Mouse (Mus musculus) layer of hippocampus, adult 8-10 months (tissue): ENCODE measurements around the gene Hdgf. TPM values are rescaled to one million over a fixed set of nuclear protein-coding genes. Genes with fewer than 3 reads are reported as not detected.

Experiments used
- DNase-seq, 2 experiments: peaks; one replicate each; pipeline ENCODE4 v3.0.0; 2022; ENCODE audit warnings: low spot score in 2 of 2
- total RNA-seq, 4 experiments: library from RNA; stranded (reverse); gene quantifications; 2 replicates each; pipeline ENCODE4 v1.2.4; 2022

The Hdgf gene
- total RNA-seq, 4 experiments from 2014 or later, result 137 to 145 (median 140) TPM

DNA sequence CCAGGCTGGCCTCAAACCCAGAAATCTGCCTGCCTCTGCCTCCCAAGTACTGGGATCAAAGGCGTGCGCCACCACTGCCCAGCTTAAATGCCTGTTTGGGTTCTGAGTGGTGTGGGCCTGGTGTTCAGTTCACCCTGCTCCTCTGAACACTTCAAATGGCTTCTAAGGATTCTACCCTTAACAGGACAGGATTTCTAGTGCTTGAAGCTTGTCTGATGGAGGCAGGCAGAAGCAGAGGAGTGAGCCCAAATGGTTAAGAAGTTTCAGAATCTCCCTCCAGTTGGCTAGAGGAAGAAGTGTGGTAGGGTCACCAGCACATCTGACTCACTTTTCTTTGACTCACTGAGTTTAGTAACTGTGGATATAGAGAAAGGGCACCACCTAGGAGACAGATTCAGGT lies 3.3 kb downstream of the Hdgf start:
- DNase-seq, result no peak

DNA sequence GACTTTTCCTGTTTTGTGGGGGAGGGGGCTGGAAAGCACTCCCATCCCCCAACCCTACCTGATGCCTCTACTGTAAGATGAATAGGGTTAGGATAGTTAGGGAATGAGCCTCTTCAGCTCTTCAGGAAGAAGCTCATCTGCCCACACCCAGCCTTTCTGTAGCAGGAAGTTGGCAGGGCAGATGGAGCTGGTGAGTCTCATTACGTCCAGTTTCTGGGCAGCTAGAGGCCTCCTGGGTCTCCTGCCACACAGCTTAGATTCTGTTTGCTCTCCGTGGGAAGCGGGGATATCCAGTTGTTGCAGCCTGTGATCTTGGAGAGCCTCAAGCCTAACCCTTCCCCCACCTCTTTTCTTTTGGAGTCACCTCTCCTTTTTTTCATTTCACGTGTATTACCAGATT lies 3.8 kb downstream of the Hdgf start:
- peak in 1 of 2 experiments; percentile 3 for DNase-seq

DNA sequence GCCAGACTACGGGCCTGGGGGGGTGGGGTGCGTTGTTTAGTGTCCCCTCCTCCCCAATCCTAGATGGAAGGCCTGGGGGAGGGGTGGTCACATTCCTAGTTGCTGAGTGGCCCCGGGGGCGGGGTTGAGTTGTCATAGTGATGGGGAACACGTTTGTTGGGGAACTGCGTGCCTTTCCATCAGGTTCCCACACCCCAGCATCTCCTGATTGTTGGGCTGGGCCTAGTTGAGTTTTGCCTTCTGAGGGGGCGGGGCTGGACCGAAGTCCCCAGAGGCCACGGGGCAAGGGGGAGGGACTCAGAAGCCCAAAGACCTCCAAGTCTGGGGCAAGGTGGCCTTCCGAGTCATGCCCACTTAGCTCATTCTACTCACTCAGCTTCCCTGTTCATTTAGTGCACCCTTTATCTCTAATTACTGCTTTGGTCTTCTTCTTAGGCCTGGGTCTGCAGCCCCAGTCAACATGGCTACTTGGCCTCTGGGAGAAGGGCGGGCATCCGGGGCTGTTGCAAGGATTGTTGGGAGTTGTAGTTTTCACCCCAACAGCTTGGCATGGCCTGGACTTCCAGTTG lies 4.5 kb downstream of the Hdgf start:
- DNase-seq, result peak; percentile 39 to 66

- DNase-seq, result no peak
Measured at GRCm38 (mm10) chr3:87913491-87913890, 7.4 kb downstream of the Hdgf start.

DNA sequence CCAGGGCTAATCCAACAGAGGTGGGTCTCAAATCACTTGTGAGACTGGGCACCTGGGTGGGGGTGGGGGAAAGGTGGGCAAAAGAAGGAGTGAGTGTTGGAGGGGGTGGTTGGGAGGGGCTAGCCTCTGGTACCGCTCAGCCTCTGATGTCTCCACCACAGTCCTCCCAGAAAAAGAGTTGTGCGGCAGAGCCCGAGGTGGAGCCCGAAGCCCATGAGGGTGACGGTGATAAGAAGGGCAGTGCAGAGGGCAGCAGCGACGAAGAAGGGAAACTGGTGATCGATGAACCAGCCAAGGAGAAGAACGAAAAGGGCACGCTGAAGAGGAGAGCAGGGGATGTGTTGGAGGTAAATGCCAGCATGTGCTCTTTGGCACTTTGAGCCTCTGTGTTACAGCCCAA lies 7.8 kb downstream of the Hdgf start:
- no peak for DNase-seq

DNA sequence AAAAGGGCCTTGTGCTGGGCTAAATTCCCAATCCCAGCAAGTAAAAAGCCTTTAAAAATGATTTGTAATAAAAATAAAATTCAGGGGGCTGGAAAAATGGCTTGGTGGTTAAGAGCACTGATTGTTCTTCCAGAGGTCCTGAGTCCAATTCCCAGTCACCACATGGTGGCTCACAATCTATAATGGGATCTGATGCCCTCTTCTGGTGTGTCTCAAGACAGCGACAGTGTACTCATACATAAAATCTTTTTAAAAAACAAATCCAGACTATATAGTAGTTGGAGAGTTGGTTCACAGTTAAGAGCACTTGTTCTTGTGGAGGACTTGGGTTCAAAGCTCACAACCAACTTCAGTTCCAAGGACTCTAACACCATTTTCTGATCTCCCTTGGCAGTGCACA lies 10.9 kb downstream of the Hdgf start:
- DNase-seq, result no peak

DNA sequence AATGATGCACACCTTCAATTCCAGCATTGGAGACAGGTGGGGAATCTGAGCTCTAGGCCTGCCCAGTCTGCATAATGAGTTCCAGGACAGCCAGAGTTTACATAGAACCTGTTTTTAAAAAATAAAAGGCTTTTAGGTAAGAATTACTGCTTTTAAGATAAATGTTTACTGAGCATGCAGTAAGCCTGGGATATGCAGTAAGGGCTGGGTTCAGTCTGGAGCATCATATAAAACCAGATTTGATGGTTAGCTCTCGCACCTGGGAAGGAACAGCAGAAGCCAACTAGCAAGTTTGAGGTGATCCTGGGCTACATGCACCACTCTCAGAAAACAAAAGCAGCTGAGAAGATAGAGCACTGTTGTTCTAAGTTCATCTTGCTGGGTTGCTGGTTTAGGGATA lies 12.4 kb downstream of the Hdgf start:
- DNase-seq, result no peak

DNA sequence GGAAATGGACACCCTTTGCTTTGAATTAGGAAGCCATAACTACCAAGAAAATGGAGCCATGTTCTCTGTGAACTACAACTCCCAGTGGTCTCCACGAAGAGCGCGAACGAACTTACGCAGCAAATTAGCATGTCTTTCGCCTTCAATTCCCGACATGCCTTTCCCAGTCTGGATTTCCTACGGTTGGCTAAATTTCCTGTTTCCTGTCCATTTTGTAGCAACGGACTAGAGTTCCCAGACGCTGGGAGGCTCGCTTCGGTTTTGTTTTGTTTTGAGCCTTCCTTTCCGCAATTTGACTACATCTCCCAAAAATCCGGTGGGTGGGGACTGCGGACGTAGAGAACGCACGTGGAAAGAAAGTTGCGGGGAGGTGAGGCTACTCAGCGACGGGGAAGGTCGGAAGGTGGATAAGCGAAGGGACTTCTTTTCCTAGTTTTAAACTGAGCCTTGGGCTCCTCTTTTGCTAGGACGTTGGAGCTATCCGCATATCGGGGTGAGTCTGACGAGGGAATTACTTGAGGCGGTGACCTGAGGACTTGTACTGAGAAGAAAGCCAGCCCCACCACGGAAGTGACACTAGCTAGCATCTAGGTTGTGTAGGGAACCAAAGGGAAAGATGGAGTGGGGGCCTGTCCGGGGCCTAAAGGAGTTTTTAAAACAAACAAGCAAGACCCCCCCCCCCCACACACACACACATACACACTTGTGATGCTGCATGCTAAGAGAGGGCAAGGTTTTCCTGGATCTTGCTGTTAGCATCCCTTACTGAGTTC lies 13.4 kb downstream of the Hdgf start, which contains the start of gene Mrpl24:
Gene Mrpl24, plus strand, starts transcription at position 171 of the 773 bp plus-strand sequence.
- peak; percentile 88 to 93 for DNase-seq

DNA sequence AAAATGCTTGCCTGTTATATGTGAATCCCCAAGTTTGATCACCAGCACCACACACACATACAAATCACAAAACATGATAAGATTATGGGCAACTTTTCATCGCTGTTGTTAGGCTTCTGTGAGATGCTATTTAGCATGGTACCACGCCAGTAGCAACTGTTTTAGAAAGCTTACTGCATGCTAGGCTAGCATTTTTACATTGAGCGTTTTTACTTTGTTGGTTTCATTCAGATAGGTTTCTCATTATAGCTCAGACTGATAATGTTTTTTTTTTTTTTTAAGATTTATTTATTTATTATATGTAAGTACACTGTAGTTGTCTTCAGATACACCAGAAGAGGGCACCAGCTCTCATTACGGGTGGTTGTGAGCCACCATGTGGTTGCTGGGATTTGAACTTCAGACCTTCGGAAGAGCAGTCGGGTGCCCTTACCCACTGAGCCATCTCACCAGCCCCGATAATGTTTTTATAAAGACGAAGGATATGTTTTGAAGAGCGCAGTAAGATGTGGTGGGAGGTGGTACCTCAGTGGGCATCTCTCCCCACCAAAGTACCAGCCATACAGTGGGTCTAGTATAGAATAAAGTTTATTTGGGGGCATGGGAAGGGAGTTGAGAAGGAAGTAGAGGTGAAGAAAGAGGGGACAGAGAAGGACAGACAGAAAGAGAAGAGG lies 14.3 kb downstream of the Hdgf start:
- DNase-seq, result no peak

DNA sequence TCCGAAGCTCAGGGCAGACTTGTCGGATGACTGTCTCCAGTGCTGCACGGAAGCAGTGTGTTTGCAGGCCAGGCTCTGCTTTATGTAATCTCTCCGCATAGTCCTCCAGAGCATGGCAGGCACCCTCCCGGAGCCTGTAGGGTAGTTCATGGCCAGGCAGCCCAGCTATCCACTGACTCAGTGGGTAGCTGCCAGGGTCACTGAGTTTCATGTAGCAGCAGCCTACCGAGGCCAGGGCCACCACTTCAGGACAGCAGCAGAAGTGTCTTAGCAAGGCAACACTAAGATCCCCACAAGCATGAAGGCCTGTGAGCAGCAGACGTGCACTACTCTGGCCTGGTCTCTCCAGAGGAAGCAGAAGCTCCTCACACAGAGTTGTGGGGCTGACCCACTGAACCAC lies 18.9 kb downstream of the Hdgf start:
- DNase-seq, result no peak

GRCm38 (mm10) chr3:87927452-87927851 lies 21.3 kb downstream of the Hdgf start:
- no peak for DNase-seq

- DNase-seq, result no peak
Measured at GRCm38 (mm10) chr3:87929341-87930077, 23.4 kb downstream of the Hdgf start.

GRCm38 (mm10) chr3:87930078-87930795 lies 24.1 kb downstream of the Hdgf start, which contains the start of the genes Isg20l2 and Rrnad1:
TSS of gene Isg20l2 (plus strand) at chr3:87930314.
TSS of gene Rrnad1 (minus strand) at chr3:87930717.
- peak; percentile 96 to 97 for DNase-seq

- no peak for DNase-seq
Measured at GRCm38 (mm10) chr3:87934026-87934425, 27.9 kb downstream of the Hdgf start.

DNA sequence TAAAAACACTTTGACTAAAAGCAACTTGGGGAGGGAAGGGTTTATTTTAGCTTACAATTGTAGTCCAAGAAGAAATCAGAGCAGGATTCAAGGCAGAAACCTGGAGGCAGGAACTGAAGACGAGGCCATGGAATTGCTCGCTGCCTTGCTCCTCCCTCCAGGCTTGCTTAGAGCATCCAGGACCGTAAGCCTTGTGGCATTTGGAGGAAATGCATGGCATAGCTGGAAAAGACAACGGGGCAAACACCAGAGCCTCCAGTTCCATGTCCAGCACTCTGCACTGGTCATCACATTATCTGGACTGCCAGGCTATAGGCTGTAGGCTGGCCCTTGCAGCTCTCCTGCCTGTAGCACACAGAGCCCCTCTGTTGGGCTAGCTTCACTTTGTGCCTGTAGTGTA lies 28.4 kb downstream of the Hdgf start:
- no peak for DNase-seq

GRCm38 (mm10) chr3:87935201-87935600 lies 29.1 kb downstream of the Hdgf start:
- no peak for DNase-seq

GRCm38 (mm10) chr3:87935776-87936175 lies 29.7 kb downstream of the Hdgf start:
- DNase-seq, result peak in 1 of 2 experiments; percentile 75

GRCm38 (mm10) chr3:87940611-87941010 lies 34.5 kb downstream of the Hdgf start:
- no peak for DNase-seq

GRCm38 (mm10) chr3:87942471-87942870 lies 36.4 kb downstream of the Hdgf start:
- no peak for DNase-seq

DNA sequence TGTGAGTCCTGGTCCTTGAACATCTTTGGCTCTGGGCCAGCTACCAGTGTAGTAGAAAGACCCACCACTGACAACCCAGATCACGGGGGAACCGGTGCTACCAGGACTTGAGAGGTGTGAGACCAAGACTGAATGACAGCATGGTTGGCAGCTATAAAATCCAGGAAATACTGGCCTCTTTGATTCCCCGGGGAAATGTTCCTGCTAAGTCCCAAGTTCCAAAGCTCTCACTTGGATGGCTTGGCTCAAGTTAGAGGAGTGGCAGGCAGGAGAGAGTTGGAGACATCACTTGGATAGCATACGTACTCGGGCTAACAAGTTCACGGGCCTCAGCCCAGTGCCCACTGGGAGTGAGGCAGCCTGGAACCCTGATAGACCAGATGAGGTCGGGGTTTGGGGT lies 37.5 kb downstream of the Hdgf start:
- no peak for DNase-seq
